Mouse (Mus musculus) frontal cortex, postnatal 10 days (tissue): ENCODE results near the gene Eml5.
A peak's percentile ranks its signal among the peaks of the same experiment; 100 is the strongest.

Experiments used
- DNase-seq, 2 experiments: peaks; one replicate each; pipeline ENCODE4 v3.0.0; 2022; ENCODE audit warnings: low spot score in 2 of 2, mixed read lengths in 1 of 2

Eml5 gene

DNA sequence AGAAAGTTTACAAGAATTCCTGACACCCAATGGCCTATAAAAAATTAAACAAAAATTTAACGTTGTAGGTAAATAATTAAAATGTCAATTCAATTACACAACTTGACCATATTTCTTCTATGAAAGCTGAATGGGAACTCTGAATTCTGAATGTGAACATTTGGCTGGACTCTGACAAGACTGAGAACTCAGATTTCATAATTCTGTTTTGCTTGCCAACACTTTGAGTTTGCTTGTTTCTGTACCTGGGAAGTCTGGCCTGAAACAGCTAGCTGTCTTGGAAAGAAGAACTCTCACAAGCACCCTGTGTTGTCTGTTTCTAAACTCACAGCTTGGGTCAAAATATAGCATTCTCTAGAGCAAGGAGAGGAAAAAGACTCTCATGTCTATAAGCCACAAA lies 67.4 kb downstream of the Eml5 start:
- no peak for DNase-seq

- DNase-seq: no peak
Measured at GRCm38 (mm10) chr12:98832929-98833598, 68.2 kb downstream of the Eml5 start.

- no peak for DNase-seq
Measured at GRCm38 (mm10) chr12:98831122-98831521, 70.2 kb downstream of the Eml5 start.

- no peak for DNase-seq
Measured at GRCm38 (mm10) chr12:98820781-98821180, 80.5 kb downstream of the Eml5 start.

DNA sequence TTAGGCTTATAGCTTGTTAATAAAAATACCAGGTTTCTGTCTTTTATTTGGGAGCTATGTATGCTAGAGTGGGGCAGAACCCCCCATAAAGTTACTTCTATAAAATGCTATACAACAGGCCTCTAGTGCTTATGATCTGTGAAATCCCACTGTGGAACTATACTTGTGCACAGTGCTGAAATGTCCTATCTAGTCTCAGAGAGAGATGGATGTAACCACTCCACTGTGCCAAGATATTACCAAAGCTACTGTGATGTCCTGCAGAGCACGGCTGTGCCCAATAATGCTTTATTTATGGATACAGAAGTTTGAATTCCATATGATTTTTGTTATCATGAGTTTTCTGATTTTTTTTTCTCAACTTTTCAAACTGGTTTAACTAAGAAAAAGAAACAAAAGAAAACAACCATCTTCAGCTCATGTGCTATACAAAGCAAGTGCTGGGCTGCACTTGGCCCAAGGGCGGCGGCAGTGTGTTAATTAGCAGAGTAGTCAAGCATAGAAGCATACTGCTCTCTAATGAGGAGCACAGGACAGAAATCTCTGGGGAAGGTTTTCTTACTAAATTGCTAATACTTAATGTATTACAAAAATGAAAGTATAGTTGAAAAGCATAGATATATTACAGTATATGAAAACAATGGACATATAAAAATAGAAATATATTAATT lies 97.1 kb downstream of the Eml5 start:
- no peak for DNase-seq

GRCm38 (mm10) chr12:98802245-98802644 lies 99.0 kb downstream of the Eml5 start:
- DNase-seq: no peak

DNA sequence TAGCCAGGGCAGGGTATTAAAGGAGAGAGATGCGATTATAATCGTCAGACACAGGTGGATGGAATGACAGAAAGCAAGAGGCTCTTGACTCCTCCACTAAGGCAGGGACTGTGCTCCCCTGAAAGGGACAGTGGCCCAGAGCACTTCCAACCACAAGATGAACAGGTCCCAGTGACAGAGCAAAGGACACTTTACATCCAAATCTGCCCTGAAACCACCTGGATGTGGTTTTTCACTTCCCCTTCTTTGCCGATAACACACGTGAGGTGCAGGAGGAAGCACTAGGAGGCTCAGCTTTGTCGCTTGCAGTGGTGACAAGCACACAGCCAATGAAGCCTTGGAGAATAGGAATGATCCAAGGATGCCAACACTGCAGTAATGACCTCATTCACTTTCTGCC lies 101.0 kb downstream of the Eml5 start:
- DNase-seq: no peak

DNA sequence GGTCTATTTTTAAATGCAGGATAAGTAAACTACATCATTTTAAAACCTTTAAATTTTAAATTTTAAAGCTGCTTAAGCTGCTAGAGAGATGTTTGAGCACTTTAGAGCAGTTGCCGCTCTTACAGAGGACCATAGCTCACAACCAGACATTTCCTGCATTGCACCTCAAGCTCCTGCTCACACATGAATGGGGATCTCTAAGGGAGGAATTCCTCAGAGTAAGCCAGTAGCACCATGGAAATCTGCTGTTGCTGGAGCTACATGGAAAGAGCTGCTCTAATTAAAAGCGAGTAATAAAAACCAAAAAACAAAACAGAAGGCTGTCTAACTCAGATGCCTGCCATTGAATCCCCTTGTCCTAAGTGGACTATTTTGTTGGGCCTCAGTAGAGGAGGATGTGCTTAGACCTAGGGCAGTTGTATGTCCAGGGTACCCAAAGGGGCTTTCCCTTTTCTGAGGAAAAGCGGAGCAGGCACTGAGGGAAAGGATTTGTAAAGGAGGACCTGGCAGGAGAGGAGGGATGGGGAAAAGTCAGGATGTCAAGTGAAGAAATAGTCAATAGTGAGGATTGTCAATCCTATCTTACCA lies 105.5 kb downstream of the Eml5 start:
- DNase-seq: no peak

DNA sequence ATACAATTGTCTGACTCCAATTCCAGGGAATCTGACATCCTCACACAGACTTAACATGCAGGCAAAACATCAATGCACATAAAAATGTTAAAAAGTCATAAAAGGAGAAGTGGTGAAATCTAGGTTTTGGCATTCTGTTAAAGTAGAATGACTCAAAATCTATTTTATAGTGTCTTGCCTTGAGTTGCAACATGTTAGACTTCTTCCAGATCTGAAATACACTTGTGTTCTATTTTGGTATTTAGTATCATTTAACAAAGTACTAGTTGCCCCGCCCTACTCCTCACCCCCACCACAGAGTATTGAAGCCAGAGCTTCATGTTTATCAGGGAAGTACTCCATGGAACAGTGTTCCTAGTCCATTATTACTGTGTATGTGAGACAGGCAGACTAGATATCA lies 117.0 kb downstream of the Eml5 start:
- no peak for DNase-seq

- DNase-seq: peak in 1 of 2 experiments; percentile 27
Measured at GRCm38 (mm10) chr12:98779148-98779547, 122.1 kb downstream of the Eml5 start.

DNA sequence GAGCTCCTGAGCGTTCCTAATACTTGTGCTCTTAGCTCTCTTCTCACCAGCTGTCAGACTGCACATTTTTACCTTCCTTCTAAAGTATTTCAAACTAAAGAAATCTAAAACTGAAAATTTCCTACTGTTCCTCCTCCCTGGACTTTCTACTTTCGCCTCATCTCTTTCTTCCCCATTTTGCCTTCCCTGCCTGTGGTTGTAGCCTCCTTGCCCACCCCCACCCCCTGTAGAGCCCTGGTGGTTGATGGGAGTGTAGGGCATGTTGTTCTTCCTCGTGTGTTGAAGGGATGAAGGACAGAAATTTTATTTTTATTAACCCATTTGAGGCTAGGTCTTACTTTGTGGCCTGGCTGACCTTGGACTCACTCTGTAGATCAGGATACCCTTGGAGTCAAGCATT lies 123.8 kb downstream of the Eml5 start:
- DNase-seq: no peak

- DNase-seq: no peak
Measured at GRCm38 (mm10) chr12:98766241-98766640, 135.0 kb downstream of the Eml5 start.

DNA sequence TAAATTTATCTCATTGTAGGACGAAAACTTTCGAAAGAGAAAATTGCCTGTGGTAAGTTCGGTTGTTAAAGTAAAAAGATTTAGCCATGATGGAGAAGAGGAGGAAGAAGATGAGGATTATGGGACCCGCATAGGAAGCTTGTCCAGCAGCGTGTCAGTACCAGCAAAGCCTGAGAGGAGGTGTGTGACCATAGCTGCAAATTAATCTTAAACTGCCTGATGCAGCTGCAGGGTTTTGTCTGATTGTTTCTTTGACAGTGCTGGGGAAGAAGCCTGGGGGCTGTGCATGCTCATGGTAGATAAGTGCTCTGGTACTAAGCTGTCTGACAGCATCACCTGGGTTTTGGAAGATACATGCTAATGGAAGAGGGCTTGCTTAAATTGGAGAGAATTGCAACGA lies 141.6 kb downstream of the Eml5 start:
- DNase-seq: no peak

GRCm38 (mm10) chr12:98757636-98758035 lies 143.6 kb downstream of the Eml5 start:
- DNase-seq: no peak

GRCm38 (mm10) chr12:98747380-98747753 lies 153.9 kb downstream of the Eml5 start:
- no peak for DNase-seq

DNA sequence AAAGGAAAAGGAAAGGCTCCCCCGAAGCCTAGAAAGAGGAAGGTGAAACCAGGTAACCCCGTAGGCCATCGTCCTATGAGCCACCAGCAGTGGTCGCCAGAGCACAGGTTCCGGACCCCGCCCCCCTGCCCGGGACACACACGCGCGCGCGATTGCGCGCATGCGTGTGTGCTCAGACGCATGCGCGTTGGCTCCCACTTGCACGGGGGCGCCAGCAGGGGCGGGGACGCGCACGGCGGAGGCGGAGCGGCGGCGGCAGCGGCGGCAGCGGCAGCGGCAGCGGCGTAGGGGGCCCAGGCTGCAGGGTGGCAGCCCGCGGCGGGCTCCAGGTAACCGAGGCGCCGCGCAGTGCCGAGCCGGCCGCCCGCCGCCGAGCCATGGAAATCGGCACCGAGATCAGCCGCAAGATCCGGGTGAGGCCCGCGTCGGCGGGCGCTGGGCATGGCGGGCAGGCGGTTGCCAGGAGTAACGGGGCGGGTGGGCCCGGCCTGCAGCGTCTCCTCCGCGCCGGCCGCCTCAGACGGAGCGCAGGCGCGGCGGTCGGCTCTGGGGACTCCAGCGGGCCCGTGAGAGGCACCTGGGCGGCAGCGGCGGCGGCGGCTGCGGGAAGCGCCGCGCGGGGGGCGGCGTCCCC lies 154.4 kb downstream of the Eml5 start, which contains the start of gene Zc3h14:
Gene Zc3h14 (plus strand): TSS at position 219 of the 634 bp plus-strand sequence.
- DNase-seq: peak; percentile 84 to 92

- DNase-seq: peak in 1 of 2 experiments; percentile 25
Measured at GRCm38 (mm10) chr12:98746131-98746530, 155.2 kb downstream of the Eml5 start.

DNA sequence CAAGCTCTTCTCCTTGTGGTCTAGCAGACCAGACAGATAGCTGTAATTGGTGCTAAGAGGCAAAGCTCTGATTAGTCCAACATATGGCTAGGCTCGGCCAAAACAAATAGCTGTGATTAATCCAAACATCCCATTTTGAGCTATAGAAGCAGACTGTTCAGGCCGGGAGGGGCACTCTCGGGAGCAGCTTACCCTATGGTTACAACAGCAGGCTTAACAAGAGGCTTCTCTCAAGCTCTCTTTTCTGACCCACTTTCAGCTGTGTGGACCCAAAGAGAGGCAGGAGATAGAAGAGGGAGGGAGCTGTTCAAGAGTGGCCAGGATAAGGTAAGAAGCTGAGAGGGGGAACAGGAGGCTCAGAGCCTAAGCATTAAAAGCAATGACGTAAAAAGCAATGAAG lies 155.7 kb downstream of the Eml5 start:
- no peak for DNase-seq

DNA sequence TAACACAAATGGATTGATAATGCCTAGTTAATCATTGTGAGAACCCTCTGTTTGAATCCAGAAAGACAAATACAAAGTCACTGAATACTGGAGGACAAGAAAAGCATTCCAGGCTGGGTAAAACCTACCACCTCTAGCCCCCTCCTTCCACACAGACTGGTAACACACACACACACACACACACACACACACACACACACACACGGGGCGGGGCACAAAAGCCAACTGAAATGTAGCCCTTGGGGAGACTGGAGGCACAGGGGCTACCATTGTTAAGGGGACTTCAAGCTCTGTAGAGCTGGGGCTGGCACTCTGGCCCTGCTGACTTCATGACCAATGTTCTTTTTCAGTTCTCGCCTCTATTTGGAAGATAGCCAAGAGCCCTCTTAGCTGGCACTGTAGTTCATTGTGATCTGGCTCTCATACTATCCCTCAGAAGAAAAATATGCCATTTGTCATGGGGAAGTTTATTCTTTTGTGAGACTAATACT lies 160.2 kb downstream of the Eml5 start:
- no peak for DNase-seq

- DNase-seq: no peak
Measured at GRCm38 (mm10) chr12:98737801-98738350, 163.4 kb downstream of the Eml5 start.

GRCm38 (mm10) chr12:98736951-98737800 lies 164.1 kb downstream of the Eml5 start, which contains the start of gene Ptpn21:
Gene Ptpn21 (minus strand): TSS chr12:98737405.
- peak in 1 of 2 experiments; percentile 24 for DNase-seq
